Mouse (Mus musculus): ENCODE data around the gene Jak1.

GRCm38 (mm10) chr4:101185216-101185615 lies 79.9 kb downstream of the Jak1 start:
- TF ChIP-seq CTCF (conservative IDR thresholded peaks at IDR 0.05; ENCODE audit: low read length) (no peak), NANOG (IDR thresholded peaks at IDR 0.05; ENCODE audit: borderline replicate concordance, low read length) (no peak), POU5F1 (IDR thresholded peaks at IDR 0.05; ENCODE audit: borderline replicate concordance, low read length) (no peak)

All from E14TG2a.4 (cell line).